Mouse (Mus musculus) splenic B cell, adult 2 months (primary cell): ENCODE data around the gene Tnfsf13.
"Not testable (repeated sequence)": the region's sequence is repeated elsewhere in the genome, so short reads cannot be mapped to it uniquely, and the experiment has no call there.

ENCODE experiments used
- DNase-seq: peaks from one replicate; pipeline ENCODE4 v3.0.0-alpha.2; 2011; ENCODE audit warnings: low read depth, low spot score
- H3K27me3 ChIP-seq: 2 replicates; pipeline ENCODE4 v1.6.1; 2012; ENCODE audit warnings: mild to moderate bottlenecking, low read length, moderate library complexity, mixed read lengths; ENCODE audit not compliant: control insufficient read depth, poor library complexity, insufficient read depth, severe bottlenecking
- H3K36me3 ChIP-seq: 2 replicates; pipeline ENCODE4 v1.6.1; 2012; ENCODE audit warnings: mild to moderate bottlenecking, low read length, moderate library complexity, mixed read lengths; ENCODE audit not compliant: control insufficient read depth, poor library complexity, insufficient read depth, severe bottlenecking

Tnfsf13 gene

GRCm38 (mm10) chr11:69685526-69686148 lies at the start of gene Tnfsf13:
Gene Tnfsf13 (minus strand): TSS chr11:69685784.
- DNase-seq: no peak
- Histone ChIP-seq H3K27me3 (no peaks in the 10 kb centered on the region), H3K36me3 (no peaks in the 10 kb centered on the region)

GRCm38 (mm10) chr11:69731408-69731807 lies 45.8 kb upstream of the Tnfsf13 start:
- peak; percentile 44 for DNase-seq
- H3K27me3 ChIP-seq: not testable (repeated sequence)
- peaks cover 13% of the 10 kb centered on the region for H3K36me3 ChIP-seq

GRCm38 (mm10) chr11:69729063-69729462 lies 43.5 kb upstream of the Tnfsf13 start:
- peak; percentile 86 for DNase-seq
- Histone ChIP-seq H3K36me3 (no peaks in the 10 kb centered on the region), H3K27me3 (no peaks in the 10 kb centered on the region)

- H3K36me3 ChIP-seq: no peaks in the 10 kb centered on the region
- H3K27me3 ChIP-seq: no peaks in the 10 kb centered on the region
- no peak for DNase-seq
Measured at GRCm38 (mm10) chr11:69725951-69726350, 40.4 kb upstream of the Tnfsf13 start.

- H3K36me3 ChIP-seq: no peaks in the 10 kb centered on the region
- DNase-seq: no peak
- H3K27me3 ChIP-seq: no peaks in the 10 kb centered on the region
Measured at GRCm38 (mm10) chr11:69723074-69723473, 37.5 kb upstream of the Tnfsf13 start.

GRCm38 (mm10) chr11:69720852-69721251 lies 35.3 kb upstream of the Tnfsf13 start:
- no peaks in the 10 kb centered on the region for H3K36me3 ChIP-seq
- no peak for DNase-seq
- no peaks in the 10 kb centered on the region for H3K27me3 ChIP-seq

GRCm38 (mm10) chr11:69719423-69719822 lies 33.8 kb upstream of the Tnfsf13 start:
- DNase-seq: no peak
- Histone ChIP-seq H3K27me3 (no peaks in the 10 kb centered on the region), H3K36me3 (no peaks in the 10 kb centered on the region)

- no peak for DNase-seq
- H3K27me3 ChIP-seq: no peaks in the 10 kb centered on the region
- no peaks in the 10 kb centered on the region for H3K36me3 ChIP-seq
Measured at GRCm38 (mm10) chr11:69718661-69719060, 33.1 kb upstream of the Tnfsf13 start.

- no peak for DNase-seq
- H3K27me3 ChIP-seq: no peaks in the 10 kb centered on the region
- no peaks in the 10 kb centered on the region for H3K36me3 ChIP-seq
Measured at GRCm38 (mm10) chr11:69716953-69717352, 31.4 kb upstream of the Tnfsf13 start.

- no peak for DNase-seq
- Histone ChIP-seq H3K27me3 (no peaks in the 10 kb centered on the region), H3K36me3 (no peaks in the 10 kb centered on the region)
Measured at GRCm38 (mm10) chr11:69715929-69716328, 30.3 kb upstream of the Tnfsf13 start.

GRCm38 (mm10) chr11:69715482-69715881 lies 29.9 kb upstream of the Tnfsf13 start:
- DNase-seq: peak; percentile 39
- Histone ChIP-seq H3K27me3 (no peaks in the 10 kb centered on the region), H3K36me3 (no peaks in the 10 kb centered on the region)

- H3K36me3 ChIP-seq: no peaks in the 10 kb centered on the region
- no peak for DNase-seq
- H3K27me3 ChIP-seq: no peaks in the 10 kb centered on the region
Measured at GRCm38 (mm10) chr11:69714636-69715329, 29.2 kb upstream of the Tnfsf13 start.

GRCm38 (mm10) chr11:69712954-69713672 lies 27.5 kb upstream of the Tnfsf13 start:
- no peak for DNase-seq
- H3K27me3 ChIP-seq: no peaks in the 10 kb centered on the region
- no peaks in the 10 kb centered on the region for H3K36me3 ChIP-seq

- H3K36me3 ChIP-seq: no peaks in the 10 kb centered on the region
- no peak for DNase-seq
- no peaks in the 10 kb centered on the region for H3K27me3 ChIP-seq
Measured at GRCm38 (mm10) chr11:69711082-69711481, 25.5 kb upstream of the Tnfsf13 start.

GRCm38 (mm10) chr11:69710470-69710869 lies 24.9 kb upstream of the Tnfsf13 start:
- Histone ChIP-seq H3K36me3 (no peaks in the 10 kb centered on the region), H3K27me3 (no peaks in the 10 kb centered on the region)
- no peak for DNase-seq
